Comparison of ENCODE assay signal across 31 mouse cellular contexts in the genomic region with DNA sequence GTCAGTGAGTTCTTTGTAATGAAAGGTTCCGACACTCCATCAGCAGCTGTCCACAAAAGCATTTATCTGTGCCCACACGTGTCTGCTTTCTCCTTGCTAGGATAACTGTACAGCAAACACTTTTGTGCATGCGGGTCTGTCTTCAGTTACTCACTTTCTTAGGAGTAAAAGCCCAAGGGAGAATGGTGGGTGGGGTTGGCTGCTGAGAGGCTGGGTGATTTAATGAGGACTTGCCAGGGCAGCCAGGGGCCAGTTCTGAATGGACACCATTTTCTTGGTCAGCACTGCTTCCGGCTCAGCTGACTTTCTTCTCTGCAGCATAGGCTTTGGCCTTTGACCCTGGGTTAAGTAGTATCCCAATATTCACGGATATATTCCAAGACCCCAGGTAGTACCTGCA.
"Had no signal": no experiment of that assay in that cellular context is flagged by ENCODE, and none has a peak within 500 bp of the region (broad histone marks: within the 10 kb centered on the region; RNA-seq: fewer than 3 reads in every experiment).

No protein-coding gene starts in this region.

- H3K27me3 ChIP-seq: limb, embryonic 12.5 days; liver, embryonic 12.5 days; liver, embryonic 13.5 days; liver, embryonic 15.5 days; lung, embryonic 15.5 days; midbrain, embryonic 12.5 days; midbrain, embryonic 13.5 days; midbrain, embryonic 15.5 days had no signal

- H3K4me3 ChIP-seq: limb, embryonic 10.5 days; limb, embryonic 12.5 days; limb, embryonic 13.5 days; limb, embryonic 15.5 days; liver, embryonic 12.5 days; liver, embryonic 13.5 days; liver, embryonic 15.5 days; lung, embryonic 15.5 days; megakaryocyte, embryonic 14.5 days; midbrain, embryonic 10.5 days; midbrain, embryonic 12.5 days; midbrain, embryonic 13.5 days; midbrain, embryonic 15.5 days; myocyte; neural tube, embryonic 12.5 days had no signal

- H3K9me3 ChIP-seq: limb, embryonic 10.5 days; limb, embryonic 12.5 days; limb, embryonic 13.5 days; limb, embryonic 15.5 days; liver, embryonic 12.5 days; liver, embryonic 13.5 days; liver, embryonic 15.5 days; lung, embryonic 15.5 days; megakaryocyte, embryonic 14.5 days; midbrain, embryonic 10.5 days; midbrain, embryonic 12.5 days; midbrain, embryonic 13.5 days; midbrain, embryonic 15.5 days; neural tube, embryonic 12.5 days had no signal

- H3K4me2 ChIP-seq: limb, embryonic 12.5 days; limb, embryonic 13.5 days; limb, embryonic 15.5 days; liver, embryonic 11.5 days; liver, embryonic 12.5 days; liver, embryonic 13.5 days; liver, embryonic 15.5 days; lung, embryonic 14.5 days; lung, embryonic 15.5 days; midbrain, embryonic 11.5 days; midbrain, embryonic 12.5 days; midbrain, embryonic 13.5 days; midbrain, embryonic 15.5 days; neural tube, embryonic 12.5 days had no signal

- H3K9ac ChIP-seq: limb, embryonic 12.5 days; limb, embryonic 13.5 days; limb, embryonic 15.5 days; liver, embryonic 12.5 days; liver, embryonic 13.5 days; liver, embryonic 14.5 days; liver, embryonic 15.5 days; liver, postnatal 0 days; lung, embryonic 14.5 days; lung, embryonic 15.5 days; midbrain, embryonic 12.5 days; midbrain, embryonic 13.5 days; midbrain, embryonic 15.5 days; neural tube, embryonic 12.5 days had no signal

- ATAC-seq: liver, embryonic 12.5 days; liver, postnatal 0 days; lung, postnatal 0 days; midbrain, embryonic 13.5 days; midbrain, embryonic 15.5 days; midbrain, embryonic 16.5 days had no signal

- H3K4me1 ChIP-seq: liver, embryonic 12.5 days; liver, embryonic 13.5 days; liver, embryonic 15.5 days; lung, embryonic 15.5 days; megakaryocyte, embryonic 14.5 days; midbrain, embryonic 10.5 days; midbrain, embryonic 13.5 days; midbrain, embryonic 15.5 days had no signal

- DNase-seq: left cerebral cortex, postnatal 4 days; liver; liver, embryonic 13.5 days; liver, postnatal 0 days; lung, adult 18-20 months; lung, adult 2 months; lung, embryonic 14.5 days; lung, postnatal 10 days; lung, postnatal 14 days; lung, postnatal 36 days; midbrain, embryonic 14.5 days had no signal

- H3K36me3 ChIP-seq: limb, embryonic 10.5 days; limb, embryonic 12.5 days; limb, embryonic 13.5 days; limb, embryonic 15.5 days; liver, embryonic 12.5 days; liver, embryonic 13.5 days; liver, embryonic 15.5 days; lung, embryonic 15.5 days; midbrain, embryonic 10.5 days; midbrain, embryonic 12.5 days; midbrain, embryonic 13.5 days; midbrain, embryonic 15.5 days; neural tube, embryonic 12.5 days had no signal

- H3K27ac ChIP-seq: limb, embryonic 10.5 days; limb, embryonic 12.5 days; limb, embryonic 13.5 days; limb, embryonic 15.5 days; liver, embryonic 12.5 days; liver, embryonic 13.5 days; liver, embryonic 14.5 days; liver, embryonic 15.5 days; lung, embryonic 15.5 days; macrophage; midbrain, embryonic 10.5 days; midbrain, embryonic 12.5 days; midbrain, embryonic 13.5 days; midbrain, embryonic 15.5 days; neural tube, embryonic 12.5 days had no signal
